Mouse (Mus musculus) lung, postnatal 0 days (tissue): ENCODE measurements around the gene Slc35c1. TPM values are rescaled to one million over a fixed set of nuclear protein-coding genes. Genes with fewer than 3 reads are reported as not detected.

ENCODE experiments used
- ATAC-seq: fragments of 200-750 bp; cut with Nextera tagmentation; 2 replicates; pipeline ENCODE4 v1.8.0; 2017; ENCODE audit warnings: moderate library complexity
- DNase-seq: peaks from one replicate; pipeline ENCODE4 v3.0.0-alpha.2; 2016; ENCODE audit warnings: low spot score
- H3K27ac ChIP-seq: fragments of 300-500 bp; sonication (generic); 2 replicates; pipeline ENCODE4 v1.5.1; 2014; ENCODE audit warnings: antibody characterized with exemption, mild to moderate bottlenecking, low read length, mixed read lengths
- H3K27me3 ChIP-seq: fragments of 300-500 bp; sonication (generic); replicated peaks from 2 replicates; pipeline ENCODE4 v1.6.1; 2014; ENCODE audit warnings: low read length, mixed read lengths; ENCODE audit not compliant: insufficient read depth
- H3K36me3 ChIP-seq: fragments of 300-500 bp; sonication (generic); 2 replicates; pipeline ENCODE4 v1.6.1; 2014; ENCODE audit warnings: low read length, mixed read lengths; ENCODE audit not compliant: insufficient read depth
- H3K4me1 ChIP-seq: fragments of 300-500 bp; sonication (generic); 2 replicates; pipeline ENCODE4 v1.6.1; 2014; ENCODE audit warnings: antibody characterized with exemption, low read depth, low read length, mixed read lengths; ENCODE audit not compliant: insufficient read depth
- H3K4me2 ChIP-seq: fragments of 300-500 bp; sonication (generic); replicated peaks from 2 replicates; pipeline ENCODE4 v1.6.1; 2014; ENCODE audit warnings: low read depth, mild to moderate bottlenecking, low read length, moderate library complexity, mixed read lengths
- H3K4me3 ChIP-seq: fragments of 300-500 bp; sonication (generic); 2 replicates; pipeline ENCODE4 v1.5.1; 2014; ENCODE audit warnings: low read depth, low read length
- H3K9ac ChIP-seq: fragments of 300-500 bp; sonication (generic); replicated peaks from 2 replicates; pipeline ENCODE4 v1.6.1; 2014; ENCODE audit warnings: low read depth, mild to moderate bottlenecking
- H3K9me3 ChIP-seq: fragments of 300-500 bp; sonication (generic); 2 replicates; pipeline ENCODE4 v1.6.1; 2016; ENCODE audit warnings: low read length, mixed read lengths
- CTCF ChIP-seq: IDR thresholded peaks from 2 replicates; pipeline ENCODE4 v1.5.1; 2016; ENCODE audit warnings: antibody characterized with exemption, mild to moderate bottlenecking
- EP300 ChIP-seq: IDR thresholded peaks from 2 replicates; pipeline ENCODE4 v1.6.1; 2016; ENCODE audit warnings: antibody characterized with exemption, mild to moderate bottlenecking, control low read depth
- WGBS: fragments of 180-500 bp; shearing (Covaris S2); extraction: QIAGEN DNeasy Blood & Tissue Kit; methylation state at CpG from one replicate; pipeline ENCODE4 v1.1.7; 2014; 5-methylcytosine and 5-hydroxymethylcytosine counted together
- polyA plus RNA-seq: library from polyadenylated mRNA; unstranded; fragments of >200 nt; fragmentation: Nextera tagmentation; extraction: Ambion mirVana; gene quantifications from 2 replicates; pipeline ENCODE4 v1.2.1, GENCODE M21; 2015

Gene Slc35c1
- polyA plus RNA-seq, 1 experiment from 2014 or later, result 12.9 TPM

GRCm38 (mm10) chr2:92424462-92425308 lies 35.7 kb downstream of the Slc35c1 start:
- no peaks in the 10 kb centered on the region for H3K9me3 ChIP-seq
- peak overlapping the region; percentile 25; the same call in 1 of the 2 replicates for H3K4me2 ChIP-seq
- peaks cover 46% of the 10 kb centered on the region for H3K4me1 ChIP-seq
- H3K27me3 ChIP-seq, result no peaks in the 10 kb centered on the region
- ATAC-seq, result peak; percentile 71
- peak overlapping the region; percentile 2; the same call in 1 of the 2 replicates for H3K9ac ChIP-seq
- no peak overlapping the region for H3K4me3 ChIP-seq
- peak; percentile 96 for DNase-seq
- TF ChIP-seq EP300 (peak; percentile 46; the same call in 1 of the 2 replicates), CTCF (no peak)
- 56% methylated on average over 9 of the region's 9 CpGs for WGBS
- H3K27ac ChIP-seq, result peak overlapping the region; percentile 95
- peaks cover 36% of the 10 kb centered on the region for H3K36me3 ChIP-seq

DNA sequence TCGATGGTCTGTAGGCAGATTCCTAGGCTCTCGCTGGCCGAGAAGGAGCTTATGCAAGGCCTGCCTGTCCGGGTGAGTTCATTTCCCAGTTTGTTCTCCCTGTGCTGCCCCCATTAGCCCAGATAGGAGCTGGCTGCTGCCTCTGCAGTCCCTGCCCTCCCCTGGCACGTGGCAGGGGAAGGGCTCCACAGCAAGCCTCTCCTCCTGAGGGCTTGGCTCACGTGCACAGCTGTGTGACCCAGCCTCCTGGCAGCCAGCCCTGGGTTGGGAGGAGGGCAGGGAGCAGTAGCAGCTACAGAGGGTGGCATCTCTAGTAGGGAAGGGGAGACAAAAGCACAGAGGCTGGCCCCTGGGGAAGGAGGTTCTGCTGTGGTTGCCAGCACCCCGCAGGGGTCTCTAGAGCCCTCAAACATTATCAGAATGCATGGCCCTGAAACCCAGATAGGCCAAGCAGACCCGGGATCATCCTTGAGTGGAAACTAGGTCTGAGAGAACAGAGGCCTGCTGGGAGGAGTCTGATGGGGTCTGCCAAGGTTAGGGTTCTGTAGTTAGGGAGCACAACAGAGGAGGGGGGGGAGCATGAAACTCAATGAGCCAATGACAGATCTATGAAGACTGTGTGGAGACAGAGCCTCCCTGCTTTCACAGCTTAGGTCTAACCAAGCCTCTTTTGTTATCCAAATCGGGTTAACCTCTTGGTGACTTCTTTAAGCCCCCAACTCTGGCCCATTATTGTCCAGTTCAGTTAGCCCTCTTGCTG lies 36.5 kb downstream of the Slc35c1 start:
- H3K9ac ChIP-seq, result peak overlapping the region; percentile 2; the same call in 1 of the 2 replicates
- H3K4me3 ChIP-seq, result no peak overlapping the region
- peak overlapping the region; percentile 95 for H3K27ac ChIP-seq
- TF ChIP-seq CTCF (peak; percentile 39), EP300 (peak; percentile 76)
- peak; percentile 88 for DNase-seq
- peaks cover 40% of the 10 kb centered on the region for H3K4me1 ChIP-seq
- peak; percentile 67 for ATAC-seq
- 56% methylated on average over 9 of the region's 9 CpGs for WGBS
- H3K9me3 ChIP-seq, result no peaks in the 10 kb centered on the region
- H3K4me2 ChIP-seq, result peak overlapping the region; percentile 25; the same call in 1 of the 2 replicates
- no peaks in the 10 kb centered on the region for H3K27me3 ChIP-seq
- peaks cover 44% of the 10 kb centered on the region for H3K36me3 ChIP-seq

DNA sequence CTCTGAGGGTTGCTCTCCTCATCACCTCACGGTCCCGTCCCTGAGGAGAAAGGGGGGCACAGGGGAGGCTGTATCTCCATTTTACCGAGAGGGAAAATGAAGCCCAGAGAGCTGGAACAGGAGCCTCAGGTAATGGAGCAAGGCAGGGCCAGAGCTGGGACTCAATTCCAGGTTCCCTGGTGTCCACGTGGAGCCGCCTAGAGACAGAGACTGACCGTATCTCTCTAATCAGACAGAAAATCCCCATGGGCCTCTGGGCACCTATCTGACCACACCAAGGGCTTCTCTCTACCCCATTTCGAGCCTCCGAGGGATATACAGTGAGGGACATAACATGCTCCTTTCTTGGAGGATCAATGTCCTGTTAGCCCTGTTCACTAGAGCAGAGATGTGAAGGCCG lies 37.2 kb downstream of the Slc35c1 start:
- Histone ChIP-seq H3K27ac (peak overlapping the region; percentile 95), H3K9ac (no peak overlapping the region), H3K4me1 (peaks cover 33% of the 10 kb centered on the region), H3K9me3 (no peaks in the 10 kb centered on the region), H3K36me3 (peaks cover 45% of the 10 kb centered on the region), H3K4me2 (no peak overlapping the region), H3K27me3 (no peaks in the 10 kb centered on the region), H3K4me3 (no peak overlapping the region)
- 89% methylated on average over 9 of the region's 9 CpGs for WGBS
- ATAC-seq (no peak), DNase-seq (no peak)
- no peak for TF ChIP-seq EP300
- TF ChIP-seq CTCF, result no peak

- H3K36me3 ChIP-seq, result peaks cover 45% of the 10 kb centered on the region
- H3K4me1 ChIP-seq, result peaks cover 31% of the 10 kb centered on the region
- TF ChIP-seq CTCF, result peak; percentile 57
- no peak for TF ChIP-seq EP300
- no peak for ATAC-seq
- no peak overlapping the region for H3K4me2 ChIP-seq
- DNase-seq, result peak; percentile 56
- H3K9me3 ChIP-seq, result no peaks in the 10 kb centered on the region
- peak overlapping the region; percentile 95; the same call in 1 of the 2 replicates for H3K27ac ChIP-seq
- 55% methylated on average over 10 of the region's 10 CpGs for WGBS
- H3K9ac ChIP-seq, result no peak overlapping the region
- no peak overlapping the region for H3K4me3 ChIP-seq
- H3K27me3 ChIP-seq, result no peaks in the 10 kb centered on the region
Measured at GRCm38 (mm10) chr2:92422388-92423135, 37.8 kb downstream of the Slc35c1 start.

- no peak for ATAC-seq
- TF ChIP-seq CTCF (no peak), EP300 (no peak)
Measured at GRCm38 (mm10) chr2:92421723-92422387, 38.5 kb downstream of the Slc35c1 start.

More at GRCm38 (mm10) chr2:92421723-92422387, 38.5 kb downstream of the Slc35c1 start:
- H3K36me3 ChIP-seq, result peaks cover 45% of the 10 kb centered on the region
- DNase-seq, result no peak
- H3K4me3 ChIP-seq, result no peak overlapping the region
- 0 out of 2 replicates have a peak overlapping the region, but pooled peaks have one; percentile 95 for H3K27ac ChIP-seq
- H3K27me3 ChIP-seq, result no peaks in the 10 kb centered on the region
- H3K9me3 ChIP-seq, result no peaks in the 10 kb centered on the region
- H3K4me2 ChIP-seq, result no peak overlapping the region
- 86% methylated on average over 7 of the region's 7 CpGs for WGBS
- H3K4me1 ChIP-seq, result peaks cover 31% of the 10 kb centered on the region
- H3K9ac ChIP-seq, result no peak overlapping the region
